Mouse (Mus musculus): Measurements from ENCODE around the gene Rnd2. TPM values are rescaled to one million over a fixed set of nuclear protein-coding genes. Genes with fewer than 3 reads are reported as not detected.
"Not testable (repeated sequence)": the region's sequence is repeated elsewhere in the genome, so short reads cannot be mapped to it uniquely, and the experiment has no call there.

Gene Rnd2
- polyA plus RNA-seq, 1 experiment from 2014 or later: 108 TPM

DNA sequence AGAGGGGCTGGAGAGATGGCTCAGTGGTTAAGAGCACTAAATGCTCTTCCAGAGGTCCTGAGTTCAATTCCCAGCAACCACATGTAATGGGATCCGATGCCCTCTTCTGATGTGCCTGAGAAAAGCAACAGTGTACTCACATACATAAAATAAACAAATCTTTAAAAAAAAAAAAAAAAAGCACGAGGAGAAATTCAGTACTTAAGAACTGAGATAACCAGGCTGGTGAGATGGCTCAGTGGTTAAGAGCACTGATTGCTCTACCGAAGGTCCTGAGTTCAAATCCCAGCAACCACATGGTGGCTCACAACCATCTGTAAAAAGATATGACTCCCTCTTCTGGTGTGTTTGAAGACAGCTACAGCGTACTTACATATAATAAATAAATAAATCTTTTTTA lies 15.2 kb upstream of the Rnd2 start:
- H3K4me2 ChIP-seq; H3K27ac ChIP-seq; ATAC-seq (ENCODE audit: low FRiP score); H3K9ac ChIP-seq; H3K4me3 ChIP-seq; H3K9me3 ChIP-seq; H3K4me1 ChIP-seq (replicated peaks); H3K27me3 ChIP-seq: not testable (repeated sequence)
- peaks cover 15% of the 10 kb centered on the region for H3K36me3 ChIP-seq
- 85% methylated on average over 4 of the region's 4 CpGs for WGBS

DNA sequence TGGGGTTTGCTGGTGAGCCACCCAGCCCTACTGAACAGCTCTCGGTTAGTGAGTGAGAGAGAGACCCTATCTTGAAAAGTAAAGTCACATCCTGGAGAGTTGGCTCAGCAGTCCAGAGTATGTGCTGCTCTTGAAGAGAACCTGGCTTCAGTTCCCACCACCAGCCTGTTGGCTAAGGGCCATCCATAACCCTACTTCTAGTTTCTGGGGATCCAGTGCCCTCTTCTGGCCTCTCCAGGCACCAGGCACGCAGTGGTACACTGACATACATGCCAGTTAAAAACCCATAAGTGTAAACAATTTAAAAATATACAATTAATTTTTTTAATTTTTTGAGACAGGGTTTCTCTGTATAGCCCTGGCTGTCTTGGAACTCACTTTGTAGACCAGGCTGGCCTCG lies 14.4 kb upstream of the Rnd2 start:
- Histone ChIP-seq H3K4me2 (no peak overlapping the region), H3K36me3 (peaks cover 8% of the 10 kb centered on the region), H3K4me1 (replicated peaks) (0 out of 2 replicates have a peak, but pooled peaks cover 5% of the 10 kb centered on the region), H3K9ac (no peak overlapping the region), H3K27ac (no peak overlapping the region), H3K9me3 (no peaks in the 10 kb centered on the region), H3K27me3 (no peaks in the 10 kb centered on the region), H3K4me3 (no peak overlapping the region)
- no peak for ATAC-seq (ENCODE audit: low FRiP score)
- WGBS: 84% methylated on average over 3 of the region's 3 CpGs

DNA sequence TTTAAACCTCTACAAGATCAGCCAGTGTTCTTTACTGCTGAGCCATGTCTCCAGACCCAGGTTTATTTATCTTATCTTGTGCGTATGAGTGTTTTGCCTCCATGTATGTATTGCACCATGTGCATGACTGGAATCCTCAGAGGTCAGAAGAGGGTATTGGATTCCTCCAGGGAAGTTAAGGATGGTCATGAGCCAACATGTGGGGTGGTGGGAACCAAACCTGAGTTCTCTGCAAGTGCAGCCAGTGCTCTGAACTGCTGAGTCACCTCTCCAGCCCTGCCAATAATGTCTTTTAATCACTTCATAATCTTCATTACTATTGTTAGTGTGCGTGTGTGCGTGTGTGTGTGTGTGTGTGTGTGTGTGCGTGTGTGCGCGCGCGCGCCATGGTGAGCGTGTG lies 13.3 kb upstream of the Rnd2 start:
- 0 out of 2 replicates have a peak, but pooled peaks cover 5% of the 10 kb centered on the region for H3K4me1 ChIP-seq (replicated peaks)
- H3K9ac ChIP-seq: no peak overlapping the region
- H3K27ac ChIP-seq: no peak overlapping the region
- 93% methylated on average over 10 of the region's 10 CpGs for WGBS
- no peak for ATAC-seq (ENCODE audit: low FRiP score)
- H3K4me2 ChIP-seq: no peak overlapping the region
- no peak overlapping the region for H3K4me3 ChIP-seq
- H3K27me3 ChIP-seq: no peaks in the 10 kb centered on the region
- peaks cover 5% of the 10 kb centered on the region for H3K36me3 ChIP-seq
- H3K9me3 ChIP-seq: no peaks in the 10 kb centered on the region

DNA sequence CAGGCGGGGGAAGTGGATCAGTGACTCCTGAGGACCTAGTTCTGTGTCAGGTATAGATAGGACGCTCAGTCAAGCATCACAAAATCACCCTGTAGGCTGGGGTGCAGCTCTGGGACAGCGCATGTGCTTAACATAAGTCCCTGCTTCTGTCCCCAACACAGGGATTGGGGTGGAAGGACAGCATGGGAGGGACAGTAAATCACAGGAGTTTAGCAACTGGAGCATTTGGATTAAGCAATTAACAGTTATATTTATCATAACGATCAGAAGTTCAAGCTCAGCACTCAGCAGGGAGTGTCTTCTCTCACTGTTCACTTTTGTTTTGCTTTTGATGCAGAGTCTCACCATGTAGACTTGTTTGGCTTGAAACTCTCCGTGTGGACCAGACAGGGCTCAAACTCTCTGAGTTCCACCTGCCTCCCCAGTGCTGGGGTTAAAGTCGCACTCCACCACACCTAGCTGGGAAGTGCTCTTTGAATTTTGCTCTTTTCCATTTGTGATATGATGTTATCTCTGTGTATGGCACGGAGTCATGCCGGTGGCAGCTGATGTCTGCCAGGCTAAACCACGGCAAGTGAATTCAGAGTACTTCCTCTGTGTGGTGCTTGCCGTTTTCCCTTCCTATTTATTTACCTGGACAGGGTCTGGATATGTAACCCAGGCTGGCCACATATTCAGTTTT lies 12.6 kb upstream of the Rnd2 start:
- no peak for ATAC-seq (ENCODE audit: low FRiP score)
- 77% methylated on average over 10 of the region's 10 CpGs for WGBS
- no peak overlapping the region for H3K4me2 ChIP-seq
- H3K4me3 ChIP-seq: no peak overlapping the region
- H3K27ac ChIP-seq: no peak overlapping the region
- no peaks in the 10 kb centered on the region for H3K27me3 ChIP-seq
- H3K9me3 ChIP-seq: no peaks in the 10 kb centered on the region
- peaks cover 12% of the 10 kb centered on the region for H3K36me3 ChIP-seq
- no peak overlapping the region for H3K9ac ChIP-seq
- 0 out of 2 replicates have a peak, but pooled peaks cover 5% of the 10 kb centered on the region for H3K4me1 ChIP-seq (replicated peaks)

DNA sequence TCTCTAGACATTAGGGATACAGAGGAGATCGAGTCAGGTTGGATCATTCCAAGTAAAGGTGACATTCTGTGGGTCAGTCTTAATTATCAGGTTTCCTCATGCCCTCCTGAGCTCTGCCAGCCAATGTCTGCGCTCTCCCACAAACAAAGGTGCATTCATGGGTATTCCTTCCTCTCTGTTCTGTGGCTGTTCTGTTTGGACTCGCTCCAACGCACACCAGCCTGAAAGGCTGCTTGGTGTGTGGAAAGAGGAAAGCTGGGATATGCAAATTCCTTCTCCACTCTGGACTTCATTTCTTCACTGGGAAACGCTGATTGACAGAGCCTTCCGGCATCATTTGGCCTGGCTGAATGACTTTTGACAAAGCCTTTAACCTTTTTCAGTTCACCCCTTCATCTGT lies 10.1 kb upstream of the Rnd2 start:
- no peak overlapping the region for H3K4me3 ChIP-seq
- no peaks in the 10 kb centered on the region for H3K27me3 ChIP-seq
- H3K4me2 ChIP-seq: no peak overlapping the region
- no peaks in the 10 kb centered on the region for H3K9me3 ChIP-seq
- no peak overlapping the region for H3K9ac ChIP-seq
- peaks cover 37% of the 10 kb centered on the region for H3K36me3 ChIP-seq
- peak overlapping the region; percentile 48; the same call in 1 of the 2 replicates for H3K27ac ChIP-seq
- ATAC-seq (ENCODE audit: low FRiP score): 0 out of 2 replicates have a peak, but pooled peaks have one; percentile 17
- 41% methylated on average over 6 of the region's 6 CpGs for WGBS
- H3K4me1 ChIP-seq (replicated peaks): 0 out of 2 replicates have a peak, but pooled peaks cover 5% of the 10 kb centered on the region

DNA sequence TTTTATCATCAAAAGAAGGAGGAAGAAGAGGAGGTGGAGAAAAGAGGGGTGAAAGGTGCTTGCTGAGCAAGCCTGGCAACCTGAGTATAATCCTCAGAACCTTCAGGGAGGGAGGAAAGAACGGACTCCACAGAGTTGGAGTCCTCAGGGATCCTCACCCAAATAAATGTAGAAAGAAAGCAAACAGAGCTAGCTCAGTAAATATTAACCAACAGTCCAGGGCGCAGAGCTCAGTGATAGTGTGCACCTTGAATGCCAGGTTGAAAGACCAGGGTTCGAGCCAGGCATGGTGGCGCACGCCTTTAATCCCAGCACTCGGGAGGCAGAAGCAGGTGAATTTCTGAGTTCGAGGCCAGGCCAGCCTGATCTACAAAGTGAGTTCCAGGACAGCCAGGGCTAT lies 9.2 kb upstream of the Rnd2 start:
- Histone ChIP-seq H3K9ac (no peak overlapping the region; the same call in 1 of the 2 replicates), H3K4me3 (no peak overlapping the region), H3K27me3 (no peaks in the 10 kb centered on the region), H3K4me2 (no peak overlapping the region), H3K27ac (no peak overlapping the region), H3K36me3 (peaks cover 46% of the 10 kb centered on the region), H3K4me1 (replicated peaks) (0 out of 2 replicates have a peak, but pooled peaks cover 5% of the 10 kb centered on the region), H3K9me3 (no peaks in the 10 kb centered on the region)
- WGBS: 90% methylated on average over 7 of the region's 7 CpGs
- ATAC-seq (ENCODE audit: low FRiP score): no peak

DNA sequence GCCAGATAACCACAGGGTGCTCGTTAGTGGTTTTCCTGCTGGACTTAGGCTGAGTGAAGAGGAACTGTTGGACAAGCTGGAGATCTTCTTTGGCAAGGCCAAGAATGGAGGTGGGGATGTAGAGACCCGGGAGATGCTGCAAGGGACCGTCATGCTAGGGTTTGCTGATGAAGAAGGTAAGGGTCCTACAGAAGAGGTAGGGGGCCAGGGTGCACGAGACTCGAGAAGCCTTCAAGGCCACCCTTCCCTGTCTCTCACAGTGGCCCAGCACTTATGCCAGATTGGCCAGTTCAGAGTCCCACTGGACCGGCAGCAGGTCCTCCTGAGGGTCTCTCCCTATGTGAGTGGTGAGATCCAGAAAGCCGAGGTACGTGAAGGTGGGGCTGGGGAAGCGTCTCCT lies 7.2 kb upstream of the Rnd2 start:
- H3K36me3 ChIP-seq: peaks cover 65% of the 10 kb centered on the region

DNA sequence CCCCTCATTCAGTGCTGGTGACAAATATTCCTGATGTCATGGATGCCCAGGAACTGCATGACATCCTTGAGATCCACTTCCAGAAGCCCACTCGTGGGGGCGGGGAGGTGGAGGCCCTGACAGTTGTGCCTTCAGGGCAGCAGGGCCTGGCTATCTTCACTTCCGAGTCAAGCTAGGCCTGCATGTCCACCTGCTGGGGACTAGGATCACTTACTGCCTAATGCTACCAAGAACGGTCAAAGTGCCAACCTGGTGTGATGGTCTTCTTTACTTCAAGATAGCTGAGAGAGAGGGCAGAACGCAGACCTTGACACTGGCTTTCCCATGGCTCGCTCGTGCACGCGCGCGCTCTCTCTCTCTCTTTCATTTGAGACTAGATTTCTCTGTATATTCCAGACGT lies 6.6 kb upstream of the Rnd2 start:
- Histone ChIP-seq H3K4me2 (no peak overlapping the region), H3K9me3 (no peaks in the 10 kb centered on the region), H3K4me1 (replicated peaks) (peaks cover 17% of the 10 kb centered on the region), H3K4me3 (no peak overlapping the region), H3K27ac (no peak overlapping the region), H3K27me3 (no peaks in the 10 kb centered on the region), H3K36me3 (peaks cover 66% of the 10 kb centered on the region), H3K9ac (0 out of 2 replicates have a peak overlapping the region, but pooled peaks have one; percentile 3)
- 85% methylated on average over 12 of the region's 12 CpGs for WGBS
- ATAC-seq (ENCODE audit: low FRiP score): no peak

More for the DNA sequence above, 7.2 kb upstream of the Rnd2 start:
- Histone ChIP-seq H3K4me3 (no peak overlapping the region), H3K4me2 (no peak overlapping the region), H3K9ac (no peak overlapping the region), H3K9me3 (no peaks in the 10 kb centered on the region), H3K4me1 (replicated peaks) (peaks cover 11% of the 10 kb centered on the region), H3K27me3 (no peaks in the 10 kb centered on the region), H3K27ac (no peak overlapping the region)
- WGBS: 89% methylated on average over 9 of the region's 9 CpGs
- no peak for ATAC-seq (ENCODE audit: low FRiP score)

DNA sequence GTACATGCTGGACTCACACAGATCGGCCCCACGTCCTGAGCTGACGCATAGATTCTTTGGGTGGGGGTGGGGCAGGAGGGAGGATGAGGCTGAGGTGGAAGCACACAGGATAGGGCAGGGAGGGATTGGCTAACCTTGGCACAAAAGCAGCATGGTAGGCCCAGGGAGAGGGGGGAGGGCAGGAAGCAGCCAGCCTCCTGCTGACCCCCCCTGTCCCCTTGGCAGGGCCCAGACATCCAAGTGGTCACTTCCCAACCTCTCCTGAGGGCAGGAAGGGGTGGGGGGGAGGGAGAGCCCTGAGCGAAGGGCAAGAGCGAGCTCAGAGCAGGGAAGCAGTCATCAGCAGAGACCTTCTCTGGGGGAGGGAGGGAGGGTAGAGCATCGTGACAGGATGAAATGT lies 5.1 kb upstream of the Rnd2 start:
- Histone ChIP-seq H3K36me3 (peaks cover 66% of the 10 kb centered on the region), H3K9me3 (no peaks in the 10 kb centered on the region), H3K4me2 (no peak overlapping the region), H3K4me3 (no peak overlapping the region), H3K27me3 (no peaks in the 10 kb centered on the region), H3K9ac (no peak overlapping the region; the same call in 1 of the 2 replicates), H3K4me1 (replicated peaks) (peaks cover 32% of the 10 kb centered on the region), H3K27ac (no peak overlapping the region; the same call in 1 of the 2 replicates)
- ATAC-seq (ENCODE audit: low FRiP score): no peak
- 39% methylated on average over 6 of the region's 6 CpGs for WGBS

DNA sequence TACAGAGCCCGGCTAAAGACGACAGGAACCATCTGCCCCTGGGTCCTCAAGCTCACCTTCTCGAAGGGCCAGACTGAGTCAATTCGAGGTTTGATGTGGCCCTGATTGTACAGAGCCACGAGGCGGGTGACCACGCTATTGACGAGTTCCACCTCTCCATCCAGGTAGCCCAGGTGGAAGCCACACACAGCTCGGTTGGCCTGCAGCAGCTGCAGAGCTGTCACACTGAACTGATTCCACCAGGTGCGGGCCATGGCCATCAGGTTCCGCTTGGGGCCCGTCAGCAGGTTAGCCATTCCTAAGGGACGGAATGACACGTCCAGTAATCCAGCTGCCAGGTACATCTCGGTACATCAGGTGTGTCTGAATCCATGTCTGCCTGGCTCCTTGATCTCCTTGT lies 4.5 kb upstream of the Rnd2 start:
- WGBS: 92% methylated on average over 15 of the region's 15 CpGs

DNA sequence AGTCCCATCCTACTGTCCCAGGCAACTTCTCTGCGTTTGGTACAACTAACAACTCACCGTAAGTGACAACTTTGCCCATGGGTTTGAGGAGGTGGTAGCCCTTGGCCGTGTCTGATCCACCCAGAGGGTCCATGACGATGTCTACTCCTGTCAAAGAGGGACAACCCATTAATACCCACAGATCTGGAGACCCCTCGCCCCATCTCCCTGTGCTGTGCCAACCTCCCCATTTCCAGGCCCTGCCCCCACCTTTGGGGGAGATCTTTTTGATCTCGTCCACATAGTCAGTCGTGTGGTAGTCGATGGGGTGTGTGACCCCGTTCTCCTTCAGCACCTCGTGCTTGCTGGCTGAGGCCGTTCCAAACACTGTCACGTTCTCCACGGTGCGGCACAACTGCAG lies 2.7 kb upstream of the Rnd2 start:
- H3K36me3 ChIP-seq: peaks cover 55% of the 10 kb centered on the region
- 58% methylated on average over 14 of the region's 14 CpGs for WGBS
- ATAC-seq (ENCODE audit: low FRiP score): no peak
- no peaks in the 10 kb centered on the region for H3K9me3 ChIP-seq
- H3K4me1 ChIP-seq (replicated peaks): peaks cover 39% of the 10 kb centered on the region
- peak overlapping the region; percentile 92; the same call in 1 of the 2 replicates for H3K4me2 ChIP-seq
- peak overlapping the region; percentile 64; the same call in 1 of the 2 replicates for H3K27ac ChIP-seq
- no peak overlapping the region for H3K4me3 ChIP-seq
- H3K27me3 ChIP-seq: no peaks in the 10 kb centered on the region
- 0 out of 2 replicates have a peak overlapping the region, but pooled peaks have one; percentile 24 for H3K9ac ChIP-seq

More for the DNA sequence above, 4.5 kb upstream of the Rnd2 start:
- no peak for ATAC-seq (ENCODE audit: low FRiP score)
- Histone ChIP-seq H3K9ac (no peak overlapping the region), H3K36me3 (peaks cover 66% of the 10 kb centered on the region), H3K27ac (no peak overlapping the region), H3K4me2 (no peak overlapping the region), H3K27me3 (no peaks in the 10 kb centered on the region), H3K4me3 (no peak overlapping the region), H3K9me3 (no peaks in the 10 kb centered on the region), H3K4me1 (replicated peaks) (peaks cover 29% of the 10 kb centered on the region)

DNA sequence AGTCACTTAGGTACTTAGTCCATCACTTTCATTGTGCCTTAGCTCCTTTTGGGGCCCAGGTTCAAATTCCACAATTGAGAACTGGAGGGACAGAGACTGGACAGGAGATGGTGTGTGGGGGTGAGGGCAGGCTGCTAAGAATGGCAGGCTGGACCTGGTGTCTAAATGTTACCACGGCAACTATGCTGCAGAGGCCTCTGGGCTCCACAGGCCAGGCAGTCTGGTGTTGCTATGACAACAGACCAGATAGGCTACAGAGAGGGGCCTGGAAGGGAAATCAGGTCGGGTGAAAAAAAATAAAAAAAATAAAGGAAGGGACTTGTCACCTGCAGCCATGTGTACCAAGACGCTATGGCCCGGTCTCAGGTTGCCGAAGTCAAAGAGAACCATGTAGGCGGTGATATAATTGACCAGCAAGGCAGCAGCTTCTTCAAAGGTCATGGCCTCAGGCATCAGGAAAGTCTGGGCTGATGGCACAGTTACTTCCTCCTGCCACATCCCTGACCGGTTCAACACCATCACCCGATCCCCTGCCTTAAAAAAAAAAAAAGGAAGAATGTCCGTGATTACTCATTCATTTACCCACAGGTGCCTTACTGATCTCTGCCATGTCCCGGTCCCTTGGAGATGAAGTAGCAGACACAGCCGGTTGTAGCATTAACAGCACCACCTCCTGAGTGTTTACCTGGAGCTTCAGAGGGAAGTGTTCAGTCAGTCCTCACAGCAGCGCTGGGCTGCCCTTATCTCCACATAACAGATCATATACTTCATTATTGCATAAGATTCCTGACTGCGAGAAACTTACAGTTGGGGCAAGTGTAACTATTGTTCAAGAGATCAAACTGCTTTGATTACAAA lies 2.0 kb upstream of the Rnd2 start:
- Histone ChIP-seq H3K27ac (peak overlapping the region; percentile 64), H3K4me1 (replicated peaks) (peaks cover 46% of the 10 kb centered on the region)
- ATAC-seq (ENCODE audit: low FRiP score): no peak

More for the DNA sequence above, 2.0 kb upstream of the Rnd2 start:
- Histone ChIP-seq H3K9ac (peak overlapping the region; percentile 98), H3K9me3 (no peaks in the 10 kb centered on the region), H3K4me3 (peak overlapping the region; percentile 94), H3K27me3 (no peaks in the 10 kb centered on the region), H3K4me2 (peak overlapping the region; percentile 92), H3K36me3 (peaks cover 49% of the 10 kb centered on the region)
- WGBS: 28% methylated on average over 13 of the region's 13 CpGs

Data from hindbrain, embryonic 13.5 days (tissue).